Mouse (Mus musculus) bone marrow macrophage, adult 2 months (primary cell): ENCODE data around the gene Vamp9.

Source experiments
- CTCF ChIP-seq: IDR thresholded peaks from 2 replicates; pipeline ENCODE4 v1.5.1; 2012; ENCODE audit warnings: low read depth, mild to moderate bottlenecking, low read length, moderate library complexity
- POLR2A ChIP-seq: IDR thresholded peaks from 2 replicates; pipeline ENCODE4 v1.6.1; 2012; ENCODE audit warnings: mild to moderate bottlenecking, low read depth, low read length, borderline replicate concordance

- TF ChIP-seq CTCF (no peak), POLR2A (no peak)
These were observed 40.3 kb upstream of the Vamp9 start for GRCm38 (mm10) chr5:99865779-99866178.
